Mouse (Mus musculus) hindbrain, embryonic 10.5 days (tissue): ENCODE measurements around the gene Cacnb3. TPM values are rescaled to one million over a fixed set of nuclear protein-coding genes. Genes with fewer than 3 reads are reported as not detected.
A peak's percentile ranks its signal among the peaks of the same experiment; 100 is the strongest.

ENCODE experiments used
- DNase-seq: peaks from one replicate; pipeline ENCODE4 v3.0.0-alpha.2; 2017; ENCODE audit warnings: low spot score
- H3K27ac ChIP-seq: fragments of 300-500 bp; sonication (generic); 2 replicates; pipeline ENCODE4 v1.5.1; 2016; ENCODE audit warnings: mild to moderate bottlenecking, moderate library complexity
- H3K27me3 ChIP-seq: fragments of 300-500 bp; sonication (generic); 2 replicates; pipeline ENCODE4 v1.6.1; 2016; ENCODE audit warnings: mild to moderate bottlenecking; ENCODE audit not compliant: poor library complexity, insufficient read depth, severe bottlenecking
- H3K36me3 ChIP-seq: fragments of 300-500 bp; sonication (generic); 2 replicates; pipeline ENCODE4 v1.6.1; 2016; ENCODE audit warnings: mild to moderate bottlenecking, moderate library complexity
- H3K4me1 ChIP-seq: fragments of 300-500 bp; sonication (generic); replicated peaks from 2 replicates; pipeline ENCODE4 v1.6.1; 2016; ENCODE audit warnings: mild to moderate bottlenecking
- H3K4me3 ChIP-seq: fragments of 300-500 bp; sonication (generic); 2 replicates; pipeline ENCODE4 v1.5.1; 2016; ENCODE audit warnings: mild to moderate bottlenecking, moderate library complexity
- H3K9me3 ChIP-seq: fragments of 300-500 bp; sonication (generic); 2 replicates; pipeline ENCODE4 v1.6.1; 2016; ENCODE audit warnings: mild to moderate bottlenecking, moderate library complexity
- WGBS: fragments of 180-500 bp; shearing (Covaris S2); methylation state at CpG from one replicate; pipeline ENCODE4 v1.1.7; 2016; 5-methylcytosine and 5-hydroxymethylcytosine counted together
- polyA plus RNA-seq: library from polyadenylated mRNA; unstranded; fragments of >200 nt; fragmentation: Nextera tagmentation; extraction: Ambion mirVana; gene quantifications from 2 replicates; pipeline ENCODE4 v1.2.1, GENCODE M21; 2016

Cacnb3 gene
- polyA plus RNA-seq, 1 experiment from 2014 or later = 58.6 TPM

GRCm38 (mm10) chr15:98631493-98631892 is 853 bp downstream of the Cacnb3 start:
- H3K4me3 ChIP-seq = peak overlapping the region; percentile 87
- H3K27ac ChIP-seq = peak overlapping the region; percentile 98
- H3K4me1 ChIP-seq = peaks cover 85% of the 10 kb centered on the region
- H3K9me3 ChIP-seq = no peaks in the 10 kb centered on the region
- no peaks in the 10 kb centered on the region for H3K36me3 ChIP-seq
- peaks cover 88% of the 10 kb centered on the region for H3K27me3 ChIP-seq
- peak; percentile 86 for DNase-seq
- under 1% methylated on average over 18 of the region's 18 CpGs for WGBS

DNA sequence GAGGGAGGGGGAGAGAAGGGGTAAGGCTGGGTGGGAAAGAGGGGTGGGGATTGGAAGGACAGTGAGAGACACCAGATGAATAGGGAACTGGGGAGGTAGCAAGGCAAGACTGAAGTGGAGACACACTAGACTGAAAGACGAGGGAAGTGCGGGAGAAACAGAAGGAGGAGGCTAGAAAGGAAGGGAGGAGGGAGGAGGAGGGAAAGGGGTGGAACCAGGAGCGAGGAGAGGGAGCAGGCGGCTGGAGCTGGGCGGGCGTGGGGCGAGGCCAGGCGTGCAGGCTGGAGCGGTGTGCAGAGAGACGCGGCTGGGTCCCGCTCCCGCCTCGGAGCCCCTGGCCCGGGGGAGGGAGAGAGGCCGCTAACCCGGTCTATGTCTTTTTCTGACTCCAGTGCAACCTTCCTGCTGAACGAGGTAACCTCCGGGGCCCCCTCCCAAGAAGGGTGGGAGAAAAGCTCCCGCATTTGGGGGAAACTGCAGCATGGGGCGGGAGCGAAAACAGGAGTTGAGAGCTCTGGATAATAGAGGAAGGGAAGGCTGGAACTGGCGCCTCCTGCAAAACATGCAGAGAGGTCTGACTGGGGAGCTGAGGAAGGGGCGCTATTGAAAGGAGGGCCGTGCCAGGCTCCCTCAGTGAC is 1.6 kb downstream of the Cacnb3 start:
- Histone ChIP-seq H3K27ac (peak overlapping the region; percentile 98), H3K4me1 (peaks cover 89% of the 10 kb centered on the region), H3K9me3 (no peaks in the 10 kb centered on the region), H3K36me3 (no peaks in the 10 kb centered on the region), H3K4me3 (peak overlapping the region; percentile 87), H3K27me3 (peaks cover 96% of the 10 kb centered on the region)
- under 1% methylated on average over 25 of the region's 25 CpGs for whole genome bisulfite sequencing
- DNase-seq = peak; percentile 73

- peak overlapping the region; percentile 87 for H3K4me3 ChIP-seq
- 0% methylated on average over 4 of the region's 4 CpGs for WGBS
- H3K9me3 ChIP-seq = no peaks in the 10 kb centered on the region
- H3K27me3 ChIP-seq = peaks cover 97% of the 10 kb centered on the region
- H3K4me1 ChIP-seq = peaks cover 96% of the 10 kb centered on the region
- peaks cover 4% of the 10 kb centered on the region for H3K36me3 ChIP-seq
- DNase-seq = peak; percentile 64
- peak overlapping the region; percentile 98 for H3K27ac ChIP-seq
These were observed 2.3 kb downstream of the Cacnb3 start for GRCm38 (mm10) chr15:98632921-98633320.

GRCm38 (mm10) chr15:98633822-98634470 is 3.3 kb downstream of the Cacnb3 start:
- H3K4me3 ChIP-seq = peak overlapping the region; percentile 87
- H3K9me3 ChIP-seq = no peaks in the 10 kb centered on the region
- H3K36me3 ChIP-seq = peaks cover 4% of the 10 kb centered on the region
- peaks cover 86% of the 10 kb centered on the region for H3K4me1 ChIP-seq
- DNase-seq = no peak
- peak overlapping the region; percentile 98 for H3K27ac ChIP-seq
- 1% methylated on average over 25 of the region's 25 CpGs for WGBS
- peaks cover 86% of the 10 kb centered on the region for H3K27me3 ChIP-seq

GRCm38 (mm10) chr15:98634541-98635081 is 4.0 kb downstream of the Cacnb3 start:
- Histone ChIP-seq H3K36me3 (peaks cover 9% of the 10 kb centered on the region), H3K27ac (peak overlapping the region; percentile 98), H3K27me3 (peaks cover 80% of the 10 kb centered on the region), H3K4me3 (peak overlapping the region; percentile 87), H3K9me3 (no peaks in the 10 kb centered on the region), H3K4me1 (peaks cover 81% of the 10 kb centered on the region)
- peak; percentile 91 for DNase-seq
- under 1% methylated on average over 59 of the region's 65 CpGs for WGBS

GRCm38 (mm10) chr15:98635291-98635841 is 4.7 kb downstream of the Cacnb3 start:
- Histone ChIP-seq H3K9me3 (no peaks in the 10 kb centered on the region), H3K27ac (peak overlapping the region; percentile 98), H3K27me3 (peaks cover 72% of the 10 kb centered on the region), H3K4me3 (peak overlapping the region; percentile 87), H3K36me3 (peaks cover 16% of the 10 kb centered on the region), H3K4me1 (peaks cover 77% of the 10 kb centered on the region)
- peak; percentile 35 for DNase-seq
- under 1% methylated on average over 21 of the region's 21 CpGs for WGBS

- H3K36me3 ChIP-seq = peaks cover 28% of the 10 kb centered on the region
- 38% methylated on average over 5 of the region's 5 CpGs for WGBS
- peaks cover 61% of the 10 kb centered on the region for H3K27me3 ChIP-seq
- peak overlapping the region; percentile 57; the same call in 1 of the 2 replicates for H3K27ac ChIP-seq
- H3K9me3 ChIP-seq = no peaks in the 10 kb centered on the region
- DNase-seq = no peak
- H3K4me3 ChIP-seq = peak overlapping the region; percentile 87
- H3K4me1 ChIP-seq = peaks cover 66% of the 10 kb centered on the region
These were observed 5.9 kb downstream of the Cacnb3 start for GRCm38 (mm10) chr15:98636517-98636916.

- 35% methylated on average over 3 of the region's 3 CpGs for WGBS
- peaks cover 54% of the 10 kb centered on the region for H3K27me3 ChIP-seq
- no peak for DNase-seq
- H3K4me3 ChIP-seq = no peak overlapping the region; the same call in 1 of the 2 replicates
- peaks cover 59% of the 10 kb centered on the region for H3K4me1 ChIP-seq
- no peak overlapping the region for H3K27ac ChIP-seq
- peaks cover 34% of the 10 kb centered on the region for H3K36me3 ChIP-seq
- no peaks in the 10 kb centered on the region for H3K9me3 ChIP-seq
These were observed 6.5 kb downstream of the Cacnb3 start for GRCm38 (mm10) chr15:98637155-98637554.

DNA sequence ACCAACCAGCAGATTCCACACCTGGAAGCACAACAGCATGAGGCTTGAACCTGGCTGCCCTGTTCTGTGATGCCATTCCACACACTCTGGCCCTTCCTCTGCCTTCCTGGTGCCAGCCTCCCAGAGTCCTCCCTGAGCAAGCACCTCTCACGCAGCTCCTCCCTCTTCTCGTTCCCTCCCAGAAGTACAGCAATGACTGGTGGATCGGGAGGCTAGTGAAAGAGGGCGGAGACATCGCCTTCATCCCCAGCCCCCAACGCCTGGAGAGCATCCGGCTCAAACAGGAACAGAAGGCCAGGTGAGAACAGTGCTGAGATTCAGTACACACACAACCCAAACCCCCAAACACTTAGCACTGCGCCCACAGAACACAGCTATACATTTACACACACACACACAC is 9.5 kb downstream of the Cacnb3 start:
- H3K4me1 ChIP-seq = peaks cover 29% of the 10 kb centered on the region
- H3K27ac ChIP-seq = no peak overlapping the region
- H3K27me3 ChIP-seq = peaks cover 28% of the 10 kb centered on the region
- H3K9me3 ChIP-seq = no peaks in the 10 kb centered on the region
- 43% methylated on average over 8 of the region's 8 CpGs for WGBS
- no peak for DNase-seq
- peaks cover 64% of the 10 kb centered on the region for H3K36me3 ChIP-seq
- no peak overlapping the region for H3K4me3 ChIP-seq

- peak; percentile 3 for DNase-seq
- H3K27me3 ChIP-seq = no peaks in the 10 kb centered on the region
- 0 out of 2 replicates have a peak, but pooled peaks cover 2% of the 10 kb centered on the region for H3K4me1 ChIP-seq
- H3K9me3 ChIP-seq = no peaks in the 10 kb centered on the region
- no peak overlapping the region for H3K4me3 ChIP-seq
- H3K36me3 ChIP-seq = peaks cover 100% of the 10 kb centered on the region
- H3K27ac ChIP-seq = no peak overlapping the region
- 90% methylated on average over 12 of the region's 12 CpGs for WGBS
These were observed 13.8 kb downstream of the Cacnb3 start for GRCm38 (mm10) chr15:98644406-98644805.

DNA sequence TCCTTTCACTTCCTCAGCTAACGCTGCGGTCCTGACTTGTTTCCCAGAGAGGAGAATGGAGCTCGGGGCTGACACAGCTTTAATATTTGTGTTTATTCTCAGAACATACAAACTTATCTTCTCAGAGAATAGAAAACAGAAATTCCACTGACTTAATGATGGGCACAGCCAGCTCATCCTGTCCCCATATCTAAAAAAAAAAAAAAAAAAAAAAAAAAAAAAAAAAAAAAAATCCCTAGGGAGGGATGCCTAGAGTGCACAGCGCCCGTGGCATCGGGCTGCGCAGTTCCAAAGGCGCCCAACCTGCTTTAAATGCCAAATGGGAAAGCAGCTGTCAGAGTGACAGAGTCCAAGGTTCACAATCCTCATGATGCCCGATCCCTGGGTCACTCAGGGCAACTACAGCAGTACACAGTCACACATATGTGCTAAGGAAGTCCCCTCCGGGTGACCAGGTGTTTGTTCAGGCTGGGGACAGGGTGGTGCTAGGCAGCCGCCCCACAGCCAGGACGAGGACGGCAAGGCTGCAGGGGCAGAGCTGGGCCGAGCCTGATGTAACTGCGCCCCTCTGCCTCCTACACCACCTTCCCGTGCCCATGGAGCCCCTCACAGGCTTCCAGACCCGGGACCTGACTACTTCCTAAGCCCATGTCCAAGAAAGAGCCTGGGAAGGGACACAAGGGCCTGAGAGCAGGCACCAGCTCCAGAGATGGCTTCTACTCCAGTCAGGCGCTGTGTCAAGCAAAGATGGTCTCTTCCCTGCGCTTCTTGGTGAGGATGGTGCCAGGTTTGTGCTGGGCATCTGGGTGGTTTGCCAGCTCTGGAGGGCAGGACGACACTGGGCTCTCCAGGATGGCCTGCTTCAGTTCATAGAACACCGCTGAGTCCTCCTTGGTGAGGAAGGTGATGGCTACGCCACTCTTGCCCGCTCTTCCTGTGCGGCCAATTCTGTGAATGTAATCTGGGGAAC is 14.7 kb downstream of the Cacnb3 start:
- H3K36me3 ChIP-seq = peaks cover 100% of the 10 kb centered on the region
- H3K4me1 ChIP-seq = no peaks in the 10 kb centered on the region
- no peaks in the 10 kb centered on the region for H3K9me3 ChIP-seq
- H3K4me3 ChIP-seq = no peak overlapping the region
- H3K27ac ChIP-seq = no peak overlapping the region
- no peak for DNase-seq
- 94% methylated on average over 24 of the region's 24 CpGs for WGBS
- H3K27me3 ChIP-seq = no peaks in the 10 kb centered on the region

- Histone ChIP-seq H3K36me3 (peaks cover 100% of the 10 kb centered on the region), H3K27ac (no peak overlapping the region), H3K9me3 (no peaks in the 10 kb centered on the region), H3K4me1 (no peaks in the 10 kb centered on the region), H3K4me3 (no peak overlapping the region), H3K27me3 (no peaks in the 10 kb centered on the region)
- WGBS = 87% methylated on average over 8 of the region's 8 CpGs
- DNase-seq = no peak
These were observed 16.1 kb downstream of the Cacnb3 start for GRCm38 (mm10) chr15:98646737-98647136.
